Comparison of ENCODE assay signal across 13 mouse cellular contexts in genomic region chr2:76409526-76409925, GRCm38 (mm10). TPM values are rescaled to one million over a fixed set of nuclear protein-coding genes. Genes with fewer than 3 reads are reported as not detected.
"Had no signal": no experiment of that assay in that cellular context is flagged by ENCODE, and none has a peak within 500 bp of the region (broad histone marks: within the 10 kb centered on the region; RNA-seq: fewer than 3 reads in every experiment).

No protein-coding gene starts in this region.

- H3K4me3 ChIP-seq: kidney, embryonic 15.5 days; left cerebral cortex, adult 2 months; limb, embryonic 15.5 days; liver, embryonic 12.5 days; megakaryocyte, embryonic 14.5 days; midbrain, embryonic 12.5 days had no signal

- H3K27ac ChIP-seq: kidney, embryonic 15.5 days; left cerebral cortex, adult 2 months; limb, embryonic 15.5 days; liver, embryonic 12.5 days; macrophage; midbrain, embryonic 12.5 days had no signal

- DNase-seq: kidney, postnatal 25 days; right cerebral cortex, adult 18-20 months; right cerebral cortex, postnatal 25 days; thymus, postnatal 36 days had no signal

RNA-seq across cellular contexts. Expression of gene Cyct, which starts 49.3 kb away (rescaled TPM):
- total RNA-seq: left cerebral cortex, adult 2 months; left cerebral cortex, postnatal 14 days; midbrain, postnatal 0 days had no signal
